Mouse (Mus musculus) splenic B cell, adult 2 months (primary cell): ENCODE measurements at regions not wholly inside any gene's neighbourhood (a gene's known extent, or its start where the extent isn't known, plus 50 kb on each side); places are given as distances from the start of the nearest gene placed in this dataset.
A peak's percentile ranks its signal among the peaks of the same experiment; 100 is the strongest.

Experiments used
- DNase-seq: peaks from one replicate; pipeline ENCODE4 v3.0.0-alpha.2; 2011; ENCODE audit warnings: low read depth, low spot score
- H3K27me3 ChIP-seq: 2 replicates; pipeline ENCODE4 v1.6.1; 2012; ENCODE audit warnings: mild to moderate bottlenecking, low read length, moderate library complexity, mixed read lengths; ENCODE audit not compliant: control insufficient read depth, poor library complexity, insufficient read depth, severe bottlenecking
- H3K36me3 ChIP-seq: 2 replicates; pipeline ENCODE4 v1.6.1; 2012; ENCODE audit warnings: mild to moderate bottlenecking, low read length, moderate library complexity, mixed read lengths; ENCODE audit not compliant: control insufficient read depth, poor library complexity, insufficient read depth, severe bottlenecking

DNA sequence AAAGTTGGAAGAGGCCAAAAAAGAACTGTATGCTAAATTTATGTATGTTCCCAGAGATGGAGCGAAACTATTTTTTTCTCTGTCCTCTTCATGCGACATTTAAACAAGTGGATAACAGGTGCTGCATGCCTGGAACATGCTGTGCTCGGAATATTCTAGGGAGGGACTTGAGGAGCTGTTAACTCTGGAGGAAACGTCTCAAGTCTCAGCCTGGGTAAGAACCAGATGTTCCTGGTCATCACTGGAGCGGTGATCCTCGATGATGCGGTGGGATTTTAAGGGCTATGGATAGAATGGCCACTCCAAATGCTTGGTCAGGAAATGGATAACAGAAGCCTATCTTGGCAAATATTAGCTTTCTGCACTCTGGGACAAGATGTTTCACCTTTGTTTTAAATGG, 244.7 kb upstream of the Nrip1 start:
- H3K36me3 ChIP-seq: no peaks in the 10 kb centered on the region

DNA sequence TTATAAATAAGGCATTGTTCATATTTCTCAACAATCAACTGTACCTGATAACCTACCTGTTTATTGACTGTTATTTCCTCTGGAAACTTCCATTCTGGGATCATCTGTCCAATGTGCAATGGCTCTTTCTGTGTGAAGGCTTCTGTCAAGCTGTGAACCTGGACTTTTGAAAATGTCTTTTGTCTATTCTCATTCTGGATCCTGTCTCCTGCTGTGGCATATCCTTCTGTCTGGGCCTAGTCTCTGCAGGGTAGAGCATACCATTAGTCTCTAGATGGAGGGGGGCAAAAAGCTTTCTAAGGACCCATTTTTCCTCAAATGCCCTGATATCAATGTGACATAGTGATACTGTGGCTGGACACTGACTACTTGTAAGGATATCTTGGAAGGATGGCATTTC, 237.4 kb upstream of the Nrip1 start:
- DNase-seq: no peak
- no peaks in the 10 kb centered on the region for H3K36me3 ChIP-seq
- no peaks in the 10 kb centered on the region for H3K27me3 ChIP-seq

More for the DNA sequence above, 244.7 kb upstream of the Nrip1 start:
- H3K27me3 ChIP-seq: no peaks in the 10 kb centered on the region
- no peak for DNase-seq

DNA sequence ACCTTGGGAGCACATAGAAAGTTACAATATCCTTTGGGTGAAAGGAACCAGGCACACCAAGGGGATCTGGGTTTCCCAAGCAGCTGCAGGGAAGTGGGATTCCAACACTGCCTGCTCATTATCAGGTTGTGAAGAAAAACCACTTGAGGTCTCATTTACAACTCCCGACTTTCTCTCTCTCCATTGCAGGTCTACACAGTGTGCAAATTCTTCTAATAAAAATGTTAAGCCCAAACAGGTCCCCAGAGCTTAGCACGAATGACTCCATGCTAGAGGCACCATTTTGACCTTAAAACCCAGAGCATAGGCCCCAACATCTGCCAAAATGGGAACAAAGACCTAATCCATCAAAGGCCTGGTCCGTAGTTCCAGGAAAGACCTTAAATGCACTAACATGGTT, 231.3 kb upstream of the Nrip1 start:
- Histone ChIP-seq H3K36me3 (0 out of 2 replicates have a peak, but pooled peaks cover 1% of the 10 kb centered on the region), H3K27me3 (no peaks in the 10 kb centered on the region)
- DNase-seq: no peak

DNA sequence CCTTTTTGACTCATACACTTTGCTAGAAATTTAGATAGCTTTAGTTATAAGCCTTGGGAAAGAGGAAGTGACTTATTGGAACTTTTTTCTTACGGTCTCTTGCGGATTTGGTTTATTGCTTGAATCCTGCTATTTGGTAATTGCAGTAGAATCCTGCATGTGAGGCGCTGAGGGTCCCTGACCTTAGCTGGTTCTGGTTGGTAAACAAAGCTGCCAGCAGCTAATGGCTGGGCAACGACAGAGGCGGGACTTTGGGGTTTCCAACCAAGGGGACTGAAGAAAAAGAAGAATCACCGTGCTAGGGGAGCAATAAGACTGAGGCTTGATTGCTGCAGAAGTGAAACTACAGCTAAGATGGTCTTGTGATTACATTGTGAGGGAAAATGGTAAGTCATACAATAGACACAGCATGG, 230.2 kb upstream of the Nrip1 start:
- H3K36me3 ChIP-seq: 0 out of 2 replicates have a peak, but pooled peaks cover 1% of the 10 kb centered on the region
- peak; percentile 73 for DNase-seq
- no peaks in the 10 kb centered on the region for H3K27me3 ChIP-seq

DNA sequence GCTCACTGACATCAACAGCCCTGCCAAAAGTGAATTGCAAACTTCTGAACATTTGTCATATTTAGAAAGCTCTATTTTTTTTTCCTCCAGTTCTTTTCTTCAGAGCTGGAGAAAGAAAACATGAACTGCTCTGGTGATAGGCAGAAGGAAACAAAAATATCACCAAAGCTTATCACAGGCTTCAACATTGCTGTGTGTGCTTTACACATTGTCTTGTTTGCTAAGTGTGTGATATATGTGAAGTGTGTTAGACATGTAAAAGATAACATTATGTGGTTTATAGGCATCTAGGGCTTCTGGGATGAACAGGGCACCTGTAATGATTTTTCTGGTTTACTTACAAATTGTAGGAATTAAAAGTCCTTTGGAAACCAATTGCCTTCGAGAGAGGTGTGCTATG, 229.8 kb upstream of the Nrip1 start:
- DNase-seq: no peak
- no peaks in the 10 kb centered on the region for H3K27me3 ChIP-seq
- H3K36me3 ChIP-seq: 0 out of 2 replicates have a peak, but pooled peaks cover 1% of the 10 kb centered on the region

DNA sequence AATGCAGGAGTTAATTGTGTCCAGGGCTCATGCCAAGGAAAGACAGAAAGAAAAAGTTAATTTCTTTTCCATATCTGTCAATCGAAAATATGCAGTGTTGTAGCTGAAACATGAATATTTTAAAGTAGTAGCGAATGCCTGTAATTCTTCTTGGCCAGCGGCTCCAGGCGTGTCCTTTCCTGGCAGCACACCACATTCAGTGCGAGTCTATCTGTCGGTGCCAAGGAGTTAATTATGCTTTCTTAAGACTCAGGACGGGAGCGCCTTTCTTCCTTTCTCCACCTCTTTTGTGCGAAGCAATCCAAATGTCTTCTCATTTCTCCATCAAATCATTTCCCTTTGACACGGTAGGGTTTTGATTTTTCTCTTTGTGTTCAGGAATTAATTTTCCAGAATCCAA, 226.5 kb upstream of the Nrip1 start:
- Histone ChIP-seq H3K27me3 (no peaks in the 10 kb centered on the region), H3K36me3 (0 out of 2 replicates have a peak, but pooled peaks cover 1% of the 10 kb centered on the region)
- no peak for DNase-seq

DNA sequence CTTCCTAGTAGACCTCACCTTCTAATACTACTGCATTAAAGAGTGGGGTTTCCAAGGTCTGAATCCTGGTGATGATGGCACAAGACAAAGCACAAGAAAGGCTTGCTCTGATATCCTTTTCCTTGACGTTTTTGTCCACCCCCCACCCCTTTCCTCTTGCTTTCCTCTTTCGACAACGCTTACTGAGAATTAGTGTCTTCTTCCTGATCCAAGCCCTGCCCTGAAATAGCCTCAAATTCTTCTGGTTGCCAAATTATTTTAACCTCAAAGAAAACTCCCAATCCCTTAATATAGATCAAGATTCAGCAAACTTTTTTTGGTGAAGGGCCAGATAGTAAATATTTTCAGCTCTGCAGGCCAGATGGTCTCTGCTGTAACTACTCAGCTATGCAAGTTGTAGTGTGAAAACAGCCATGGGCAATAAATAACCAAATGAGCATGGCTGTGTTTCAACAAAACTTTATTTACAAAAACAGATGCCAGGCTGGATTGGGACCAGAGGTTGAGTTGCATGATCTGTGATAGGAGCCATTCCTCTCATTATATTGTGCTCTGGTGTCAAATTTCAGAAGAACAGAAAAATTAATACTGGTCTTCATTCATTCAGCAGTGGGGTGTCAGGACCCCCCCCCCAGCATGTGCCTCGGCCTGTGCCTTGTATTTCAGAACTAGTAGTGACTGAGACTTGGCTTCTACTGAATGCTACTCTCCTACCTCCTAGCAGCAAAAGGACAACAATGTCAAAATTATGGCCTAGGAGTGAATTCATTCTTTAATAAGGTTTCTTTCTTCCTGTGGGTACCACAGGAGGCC, 218.5 kb upstream of the Nrip1 start:
- DNase-seq: no peak
- H3K36me3 ChIP-seq: no peaks in the 10 kb centered on the region
- no peaks in the 10 kb centered on the region for H3K27me3 ChIP-seq

DNA sequence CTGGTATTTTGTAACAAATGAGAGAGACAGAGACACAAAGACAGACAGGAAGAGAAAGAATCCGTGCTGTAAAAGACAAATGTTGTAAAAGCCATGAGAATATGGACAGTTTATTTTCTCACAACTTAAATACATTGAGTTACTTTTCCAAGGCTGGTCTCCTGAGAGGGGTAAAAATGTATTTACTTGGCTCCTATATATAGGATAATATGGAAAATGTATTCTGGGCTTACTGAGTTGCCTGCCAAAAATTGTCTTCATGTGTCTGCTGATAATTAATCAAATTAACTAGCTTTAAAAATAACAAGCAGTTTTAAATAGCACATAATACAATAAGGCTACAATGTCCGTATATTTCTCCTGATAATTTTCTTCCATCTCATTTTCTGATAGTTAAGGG, 216.2 kb upstream of the Nrip1 start:
- DNase-seq: no peak
- H3K36me3 ChIP-seq: no peaks in the 10 kb centered on the region
- H3K27me3 ChIP-seq: no peaks in the 10 kb centered on the region

DNA sequence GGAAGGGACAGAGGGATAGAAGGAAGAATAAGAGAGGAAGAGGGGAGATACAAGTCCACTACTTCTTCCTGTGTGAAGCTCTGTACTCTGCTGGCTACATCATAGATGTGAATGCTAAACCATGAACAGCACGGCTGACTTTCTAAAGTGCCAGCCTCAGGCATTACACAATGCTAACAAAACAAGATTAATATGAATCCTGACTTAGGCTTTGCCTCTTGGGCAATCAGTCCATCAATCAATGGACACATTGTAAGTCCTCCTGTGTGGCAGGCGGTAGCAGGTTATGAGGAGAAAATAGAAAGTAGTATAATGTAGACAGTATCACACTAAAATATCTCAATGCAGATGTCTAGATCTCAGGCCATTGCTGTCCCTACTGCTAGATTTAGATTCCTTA, 203.6 kb upstream of the Nrip1 start:
- H3K27me3 ChIP-seq: no peaks in the 10 kb centered on the region
- no peaks in the 10 kb centered on the region for H3K36me3 ChIP-seq
- no peak for DNase-seq

DNA sequence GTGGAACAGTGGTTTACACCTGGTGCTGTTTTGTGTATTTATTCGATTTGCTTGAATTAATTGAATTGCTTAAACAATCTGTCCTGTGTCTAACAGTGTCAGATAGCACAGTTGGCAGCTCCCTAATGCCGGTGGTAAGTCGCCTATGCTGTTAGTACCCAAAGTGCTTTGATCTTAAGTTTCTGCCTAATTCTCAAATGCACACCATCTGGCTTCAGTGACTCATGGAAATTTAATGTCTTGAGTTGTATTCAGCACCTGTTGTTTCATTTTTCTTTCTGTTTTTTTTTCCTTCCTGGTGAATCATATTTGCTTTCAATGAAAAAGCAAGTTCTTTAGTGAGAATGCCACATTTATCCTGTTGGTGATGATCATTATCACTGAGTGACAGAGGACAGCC, 201.7 kb upstream of the Nrip1 start:
- H3K36me3 ChIP-seq: no peaks in the 10 kb centered on the region
- no peak for DNase-seq
- no peaks in the 10 kb centered on the region for H3K27me3 ChIP-seq

DNA sequence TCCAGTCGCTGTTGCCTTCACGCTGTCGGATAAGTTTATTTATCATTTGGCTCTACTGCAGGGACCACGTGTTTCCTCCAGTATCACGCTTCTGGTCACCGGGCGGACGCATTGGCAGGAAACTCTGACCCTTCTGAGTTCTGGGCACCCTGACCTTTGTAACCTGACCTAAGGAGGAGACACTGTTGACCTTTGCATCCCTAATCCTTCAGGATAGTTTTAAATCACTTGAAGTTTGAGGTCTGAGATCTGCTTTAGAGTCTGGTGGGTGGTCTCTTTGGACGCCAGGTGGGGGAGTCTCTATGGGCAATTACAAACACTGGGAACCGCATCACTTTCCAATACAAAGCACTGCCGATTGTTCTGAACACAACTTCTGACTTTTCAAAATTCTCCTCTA, 192.6 kb upstream of the Nrip1 start:
- no peak for DNase-seq
- Histone ChIP-seq H3K27me3 (no peaks in the 10 kb centered on the region; the same call in 1 of the 2 replicates), H3K36me3 (no peaks in the 10 kb centered on the region)

DNA sequence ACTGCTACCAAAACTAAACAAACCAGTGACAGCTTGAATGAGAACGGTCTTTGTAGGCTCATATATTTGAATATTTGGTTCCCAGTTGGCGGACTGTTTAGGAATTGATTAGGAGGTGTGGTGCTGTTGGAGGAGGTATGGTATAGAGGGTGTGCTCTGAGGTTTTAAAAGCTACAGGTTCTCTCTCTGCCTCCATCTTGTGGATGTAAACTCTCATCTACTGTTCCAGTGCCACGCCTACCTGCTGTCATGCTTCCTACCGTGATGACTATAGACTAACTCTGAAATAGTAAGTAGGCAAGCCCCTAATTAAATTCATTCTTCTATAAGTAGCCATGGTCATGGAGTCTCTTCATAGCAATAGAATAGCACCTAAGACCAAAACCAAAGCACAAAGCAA, 181.2 kb upstream of the Nrip1 start:
- H3K27me3 ChIP-seq: no peaks in the 10 kb centered on the region
- no peak for DNase-seq
- H3K36me3 ChIP-seq: no peaks in the 10 kb centered on the region

DNA sequence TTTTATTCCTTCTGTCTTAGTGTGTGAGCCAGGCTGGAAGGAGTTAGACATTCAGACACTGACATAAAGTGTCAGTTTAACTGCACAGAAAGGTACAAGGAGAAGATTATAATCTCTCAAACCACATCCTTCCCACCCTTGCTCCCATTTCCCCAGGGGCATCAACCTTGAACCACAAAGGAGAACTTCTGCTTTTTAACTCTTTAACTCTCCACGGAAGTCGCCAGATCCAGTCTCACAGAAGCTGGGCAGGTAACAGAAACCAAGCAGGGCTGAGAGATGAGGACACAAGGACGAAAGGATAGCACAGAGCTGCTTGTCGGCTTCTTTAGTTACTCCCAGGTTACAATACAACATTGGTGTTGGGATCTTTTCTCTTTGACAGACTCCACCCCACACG, 176.0 kb upstream of the Nrip1 start:
- no peaks in the 10 kb centered on the region for H3K27me3 ChIP-seq
- no peaks in the 10 kb centered on the region for H3K36me3 ChIP-seq
- peak; percentile 61 for DNase-seq

DNA sequence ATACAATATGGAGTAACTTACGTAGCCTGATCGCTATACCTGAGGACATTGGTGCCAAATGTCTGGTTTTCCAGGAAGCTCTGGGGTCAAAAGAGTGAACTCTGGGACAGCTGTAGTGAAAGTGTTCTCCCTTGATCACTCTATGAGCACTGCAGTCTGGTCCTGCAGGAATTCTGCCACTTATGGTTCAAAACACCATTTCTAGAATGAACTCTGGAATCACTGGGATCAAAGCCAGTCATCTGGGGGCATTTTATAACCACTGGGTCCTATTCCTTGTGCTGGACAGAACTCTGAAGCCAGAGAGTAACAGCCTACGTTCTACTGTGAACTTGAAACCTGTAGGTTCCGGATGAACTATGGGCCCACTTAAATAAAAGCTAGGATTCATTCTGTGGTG, 173.5 kb upstream of the Nrip1 start:
- H3K36me3 ChIP-seq: no peaks in the 10 kb centered on the region
- DNase-seq: no peak
- H3K27me3 ChIP-seq: no peaks in the 10 kb centered on the region

DNA sequence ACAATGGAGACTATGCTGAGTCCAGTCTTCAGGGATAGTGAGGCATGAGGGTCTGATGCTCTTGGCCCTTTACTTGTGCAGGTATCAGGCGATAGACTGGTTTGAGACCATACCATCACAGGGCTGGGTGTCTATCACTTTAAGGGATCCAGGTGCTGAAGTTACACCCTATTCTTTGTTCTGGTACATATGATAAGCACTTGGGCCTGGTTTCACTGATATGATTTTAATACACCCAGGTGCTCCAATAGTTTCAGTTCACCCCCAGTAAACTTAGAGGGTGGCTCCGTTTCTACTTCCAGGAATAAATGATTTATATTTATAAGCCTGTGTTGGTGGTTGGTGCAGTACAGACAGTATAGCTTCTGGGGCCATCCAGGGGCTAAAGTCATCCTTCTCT, 173.0 kb upstream of the Nrip1 start:
- H3K27me3 ChIP-seq: no peaks in the 10 kb centered on the region
- H3K36me3 ChIP-seq: no peaks in the 10 kb centered on the region
- no peak for DNase-seq

DNA sequence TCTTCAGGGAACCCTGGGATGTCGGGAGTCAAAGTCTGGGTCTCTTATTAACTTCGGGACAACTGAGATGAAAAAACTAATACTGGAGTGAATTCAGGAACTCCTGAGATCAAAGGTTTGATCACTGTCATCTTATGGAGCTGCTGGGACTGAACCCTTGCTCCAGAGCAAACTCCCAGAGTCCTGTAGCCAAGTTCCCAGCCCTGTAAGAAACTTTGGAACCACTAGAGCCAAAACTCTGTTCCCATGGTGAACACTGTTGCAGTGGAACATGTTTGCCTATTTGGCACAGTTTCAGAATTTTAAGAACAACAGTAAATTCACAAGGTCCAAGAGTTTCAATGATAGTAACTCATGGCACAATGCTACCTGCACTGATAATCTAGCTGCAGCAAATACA, 172.3 kb upstream of the Nrip1 start:
- no peak for DNase-seq
- H3K36me3 ChIP-seq: no peaks in the 10 kb centered on the region

More for the DNA sequence above, 172.3 kb upstream of the Nrip1 start:
- H3K27me3 ChIP-seq: no peaks in the 10 kb centered on the region
